Mouse (Mus musculus): ENCODE data around the gene Cryge.

DNA sequence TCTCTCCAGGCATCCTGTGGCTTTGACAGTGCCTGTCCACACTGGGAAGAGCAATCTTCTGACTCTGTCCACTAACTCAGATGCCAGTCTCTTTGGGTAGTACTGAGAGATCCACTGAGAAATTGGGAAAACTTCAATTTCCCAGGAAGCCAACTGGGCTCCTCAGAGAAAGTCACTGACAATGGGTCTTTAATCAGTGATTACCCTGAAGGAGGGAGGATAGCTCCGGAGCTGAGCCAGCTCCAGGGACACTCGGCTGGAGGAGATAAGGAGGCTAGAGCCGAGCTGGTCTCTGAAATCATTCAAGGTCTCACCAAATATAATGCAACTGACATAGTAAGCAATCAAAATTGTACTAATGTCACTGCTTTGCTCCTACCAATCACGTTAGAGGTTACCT lies 46.4 kb downstream of the Cryge start:
- TF ChIP-seq CTCF (IDR thresholded peaks at IDR 0.05; ENCODE audit: low read depth, low read length): no peak
- TF ChIP-seq EP300 (IDR thresholded peaks at IDR 0.05; ENCODE audit: insufficient read depth, low read depth, low read length): no peak
- TF ChIP-seq POLR2A (IDR thresholded peaks at IDR 0.05; ENCODE audit: insufficient read depth, low read length): no peak

All from ES-Bruce4 (cell line).